Mouse (Mus musculus) E14TG2a.4 (cell line): ENCODE measurements at regions not wholly inside any gene's neighbourhood (a gene's known extent, or its start where the extent isn't known, plus 50 kb on each side); places are given as distances from the start of the nearest gene placed in this dataset.

Experiments
- CTCF ChIP-seq: conservative IDR thresholded peaks from 2 replicates; pipeline ENCODE4 v1.5.1; 2014; ENCODE audit warnings: low read length
- NANOG ChIP-seq: IDR thresholded peaks from 2 replicates; pipeline ENCODE4 v1.6.1; 2014; ENCODE audit warnings: borderline replicate concordance, low read length, mixed read lengths
- POU5F1 ChIP-seq: IDR thresholded peaks from 2 replicates; pipeline ENCODE4 v1.6.1; 2014; ENCODE audit warnings: low read length, borderline replicate concordance

DNA sequence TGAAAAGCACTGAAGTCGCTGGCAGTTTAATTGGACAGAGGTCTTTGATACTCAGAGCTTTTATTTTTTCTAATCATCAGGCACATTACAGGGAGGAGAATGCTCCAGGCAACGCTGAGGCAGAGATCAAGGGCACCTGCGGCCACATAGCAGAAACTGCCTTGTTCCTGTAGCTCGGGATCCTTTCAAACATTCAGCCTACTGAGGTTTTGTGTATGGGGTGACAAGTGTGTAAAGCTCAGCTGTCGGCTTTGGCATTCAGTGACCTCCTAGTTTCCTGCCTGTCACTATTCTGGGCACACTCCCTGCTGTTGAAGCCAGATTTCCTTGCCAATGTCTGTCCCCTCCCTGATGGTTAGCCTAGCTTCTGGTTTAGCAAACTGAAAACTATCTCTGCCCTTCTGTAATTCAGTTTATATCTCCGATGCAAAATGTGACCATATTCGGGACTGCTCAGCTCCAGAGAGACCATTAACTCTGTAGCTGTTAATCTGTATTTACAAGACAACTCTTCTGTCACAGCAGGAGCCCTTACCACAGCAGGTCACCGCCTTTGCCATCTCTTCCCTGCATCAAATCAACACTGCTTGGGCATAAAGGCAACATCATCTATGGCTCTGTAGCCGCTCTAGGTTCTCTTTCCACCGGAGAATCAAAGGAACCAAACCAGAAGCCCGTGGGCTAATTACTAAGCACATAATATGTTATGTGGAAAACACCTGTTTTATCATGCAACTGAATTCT, 894.9 kb downstream of the Gm9008 start:
- TF ChIP-seq CTCF = no peak
- TF ChIP-seq NANOG = no peak
- TF ChIP-seq POU5F1 = no peak
